Mouse (Mus musculus) bone marrow, adult 2 months (tissue): ENCODE results near the gene Plcb1.

Experiments used
- CTCF ChIP-seq: fragments of 200-500 bp; IDR thresholded peaks from 2 replicates; pipeline ENCODE4 v1.5.1; 2011; ENCODE audit warnings: low read length, control low read depth; ENCODE audit not compliant: control insufficient read depth, insufficient read depth
- POLR2A ChIP-seq: fragments of 200-500 bp; IDR thresholded peaks from 2 replicates; pipeline ENCODE4 v1.6.1; 2011; ENCODE audit warnings: low read depth, mild to moderate bottlenecking, control low read depth, low read length, borderline replicate concordance; ENCODE audit not compliant: control insufficient read depth

- TF ChIP-seq CTCF = no peak
- no peak for TF ChIP-seq POLR2A
These were observed 136.9 kb downstream of the Plcb1 start for GRCm38 (mm10) chr2:134922636-134923375.
